Mouse (Mus musculus) spleen, adult 18-20 months (tissue): Measurements from ENCODE around the gene Acot3.
"Not testable (repeated sequence)": the region's sequence is repeated elsewhere in the genome, so short reads cannot be mapped to it uniquely, and the experiment has no call there.

Experiments
- DNase-seq, 2 experiments: peaks; one replicate each; pipeline ENCODE4 v3.0.0; 2022; ENCODE audit warnings: mixed read lengths in 2 of 2

Gene Acot3

GRCm38 (mm10) chr12:84051937-84052474 is at the start of gene Acot3:
Gene Acot3 (plus strand): TSS chr12:84052144.
- DNase-seq, result no peak

GRCm38 (mm10) chr12:84003866-84004265 is 48.1 kb upstream of the Acot3 start:
- DNase-seq, result no peak

- no peak for DNase-seq
Measured at GRCm38 (mm10) chr12:84008251-84008650, 43.7 kb upstream of the Acot3 start.

- DNase-seq, result no peak
Measured at GRCm38 (mm10) chr12:84008729-84009128, 43.2 kb upstream of the Acot3 start.

GRCm38 (mm10) chr12:84009171-84009965 is 42.6 kb upstream of the Acot3 start, which contains the start of gene Acot1:
Gene Acot1 (plus strand): TSS chr12:84009490.
- peak; percentile 15 to 40 for DNase-seq

GRCm38 (mm10) chr12:84010201-84010600 is 41.7 kb upstream of the Acot3 start:
- DNase-seq, result no peak

GRCm38 (mm10) chr12:84011251-84012040 is 40.5 kb upstream of the Acot3 start:
- no peak for DNase-seq

- no peak for DNase-seq
Measured at GRCm38 (mm10) chr12:84013130-84013529, 38.8 kb upstream of the Acot3 start.

- DNase-seq, result no peak
Measured at GRCm38 (mm10) chr12:84013701-84014100, 38.2 kb upstream of the Acot3 start.

- not testable (repeated sequence) for DNase-seq
Measured at GRCm38 (mm10) chr12:84020528-84020927, 31.4 kb upstream of the Acot3 start.

GRCm38 (mm10) chr12:84022266-84022665 is 29.7 kb upstream of the Acot3 start:
- not testable (repeated sequence) for DNase-seq

GRCm38 (mm10) chr12:84023052-84023745 is 28.7 kb upstream of the Acot3 start:
- no peak for DNase-seq

- DNase-seq, result no peak
Measured at GRCm38 (mm10) chr12:84025888-84026287, 26.1 kb upstream of the Acot3 start.

- DNase-seq, result not testable (repeated sequence)
Measured at GRCm38 (mm10) chr12:84028328-84028727, 23.6 kb upstream of the Acot3 start.

- not testable (repeated sequence) for DNase-seq
Measured at GRCm38 (mm10) chr12:84029043-84029442, 22.9 kb upstream of the Acot3 start.

GRCm38 (mm10) chr12:84030659-84031332 is 21.1 kb upstream of the Acot3 start:
- peak; percentile 36 to 72 for DNase-seq

GRCm38 (mm10) chr12:84032854-84033253 is 19.1 kb upstream of the Acot3 start:
- no peak for DNase-seq

- DNase-seq, result not testable (repeated sequence)
Measured at GRCm38 (mm10) chr12:84033302-84033701, 18.6 kb upstream of the Acot3 start.

GRCm38 (mm10) chr12:84034108-84034507 is 17.8 kb upstream of the Acot3 start:
- DNase-seq, result no peak

- DNase-seq, result not testable (repeated sequence)
Measured at GRCm38 (mm10) chr12:84038241-84038640, 13.7 kb upstream of the Acot3 start, which contains the start of gene Acot4. Gene Acot4 (plus strand): TSS chr12:84038379.

GRCm38 (mm10) chr12:84038691-84039111 is 13.2 kb upstream of the Acot3 start, which contains the start of gene Gm49366:
Gene Gm49366 (plus strand): TSS chr12:84038935.
- not testable (repeated sequence) for DNase-seq

- no peak for DNase-seq
Measured at GRCm38 (mm10) chr12:84042248-84042647, 9.7 kb upstream of the Acot3 start.
